Mouse (Mus musculus) intestine, embryonic 14.5 days (tissue): ENCODE data around the gene Xntrpc. TPM values are rescaled to one million over a fixed set of nuclear protein-coding genes. Genes with fewer than 3 reads are reported as not detected.

Source experiments
- ATAC-seq: fragments of 200-750 bp; cut with Nextera tagmentation; replicated peaks from 2 replicates; pipeline ENCODE4 v1.8.0; 2017; ENCODE audit warnings: low read depth, moderate number of reproducible peaks, moderate TSS enrichment, moderate library complexity; ENCODE audit not compliant: low FRiP score, low TSS enrichment
- DNase-seq: peaks from one replicate; pipeline ENCODE4 v3.0.0-alpha.2; 2018; ENCODE audit warnings: low spot score
- H3K27ac ChIP-seq: fragments of 300-500 bp; sonication (generic); 2 replicates; pipeline ENCODE4 v1.5.1; 2014; ENCODE audit warnings: low read depth, mild to moderate bottlenecking, control low read depth
- H3K27me3 ChIP-seq: fragments of 300-500 bp; sonication (generic); replicated peaks from 2 replicates; pipeline ENCODE4 v1.6.1; 2014; ENCODE audit warnings: low read length, control low read depth; ENCODE audit not compliant: control insufficient read depth, insufficient read depth
- H3K36me3 ChIP-seq: fragments of 300-500 bp; sonication (generic); 2 replicates; pipeline ENCODE4 v1.6.1; 2014; ENCODE audit warnings: low read length, control low read depth; ENCODE audit not compliant: control insufficient read depth, insufficient read depth
- H3K4me1 ChIP-seq: fragments of 300-500 bp; sonication (generic); replicated peaks from 2 replicates; pipeline ENCODE4 v1.6.1; 2014; ENCODE audit warnings: low read length, control low read depth, mixed read lengths; ENCODE audit not compliant: control insufficient read depth, insufficient read depth
- H3K4me2 ChIP-seq: fragments of 300-500 bp; sonication (generic); 2 replicates; pipeline ENCODE4 v1.6.1; 2014; ENCODE audit warnings: low read length
- H3K4me3 ChIP-seq: fragments of 300-500 bp; sonication (generic); 2 replicates; pipeline ENCODE4 v1.5.1; 2014; ENCODE audit warnings: low read depth, low read length, control low read depth, mixed read lengths
- H3K9ac ChIP-seq: fragments of 300-500 bp; sonication (generic); 2 replicates; pipeline ENCODE4 v1.6.1; 2014; ENCODE audit warnings: mild to moderate bottlenecking, low read length
- H3K9me3 ChIP-seq: fragments of 300-500 bp; sonication (generic); 2 replicates; pipeline ENCODE4 v1.6.1; 2016; ENCODE audit warnings: low read length, control low read depth; ENCODE audit not compliant: control insufficient read depth
- WGBS: fragments of 180-500 bp; shearing (Covaris S2); extraction: QIAGEN DNeasy Blood & Tissue Kit; methylation state at CpG from one replicate; pipeline ENCODE4 v1.1.7; 2014; 5-methylcytosine and 5-hydroxymethylcytosine counted together
- polyA plus RNA-seq: library from polyadenylated mRNA; unstranded; fragments of >200 nt; fragmentation: Nextera tagmentation; extraction: Ambion mirVana; gene quantifications from 2 replicates; pipeline ENCODE4 v1.2.1, GENCODE M21; 2014

Gene Xntrpc
- polyA plus RNA-seq, 1 experiment from 2014 or later: 1.1 TPM

DNA sequence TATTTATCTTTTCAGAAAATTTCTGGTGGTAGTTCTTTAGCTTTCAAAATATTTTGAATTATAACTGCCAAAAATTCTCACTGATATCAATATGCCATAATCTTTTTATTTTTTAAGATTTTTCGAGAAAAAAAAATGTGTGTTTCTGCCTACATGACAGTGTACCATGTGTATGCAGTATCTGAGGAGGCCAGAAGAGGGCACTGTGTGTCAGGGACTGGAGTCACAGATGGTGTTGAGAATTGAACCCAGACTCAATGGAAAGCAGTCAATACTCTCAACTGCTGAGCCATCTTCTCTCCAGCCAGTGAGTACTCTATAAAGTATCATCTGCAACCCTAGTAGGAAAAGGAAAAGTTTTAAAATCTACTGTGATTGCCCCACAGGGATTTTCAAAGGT, 72.0 kb downstream of the Xntrpc start:
- H3K4me3 ChIP-seq: no peak overlapping the region
- H3K9me3 ChIP-seq: no peaks in the 10 kb centered on the region
- H3K4me2 ChIP-seq: no peak overlapping the region
- no peaks in the 10 kb centered on the region for H3K27me3 ChIP-seq
- no peaks in the 10 kb centered on the region for H3K4me1 ChIP-seq
- 91% methylated on average over 1 of the region's 1 CpGs for WGBS
- H3K9ac ChIP-seq: no peak overlapping the region
- ATAC-seq (no peak), DNase-seq (no peak)
- H3K36me3 ChIP-seq: peaks cover 93% of the 10 kb centered on the region
- no peak overlapping the region for H3K27ac ChIP-seq

DNA sequence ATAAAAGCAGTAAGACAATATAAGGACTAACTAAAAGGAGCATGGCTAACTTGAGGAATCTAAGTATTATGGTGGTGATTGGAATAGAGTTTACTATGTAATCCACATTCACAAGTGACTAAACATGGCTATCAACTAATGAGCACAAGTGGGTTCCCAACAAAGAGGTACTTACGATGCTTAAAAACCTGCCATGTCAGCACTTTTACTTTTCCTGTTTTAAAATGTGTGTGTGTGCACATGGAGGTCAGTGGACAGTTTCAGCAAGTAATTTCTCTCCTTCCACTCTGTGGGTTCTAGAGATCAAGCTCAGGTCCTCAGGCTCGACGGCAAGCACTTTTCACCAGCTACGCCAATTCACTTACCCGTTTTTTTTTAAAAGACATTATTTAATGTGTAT, 72.4 kb downstream of the Xntrpc start:
- Histone ChIP-seq H3K9me3 (no peaks in the 10 kb centered on the region), H3K4me2 (no peak overlapping the region), H3K4me3 (no peak overlapping the region), H3K9ac (no peak overlapping the region), H3K36me3 (peaks cover 92% of the 10 kb centered on the region), H3K27ac (no peak overlapping the region), H3K27me3 (no peaks in the 10 kb centered on the region), H3K4me1 (no peaks in the 10 kb centered on the region)
- ATAC-seq (no peak), DNase-seq (peak; percentile 42)
- 96% methylated on average over 5 of the region's 5 CpGs for WGBS

Other genes starting within 250 kb of the Xntrpc start
- gene Phox2a, start 247.4 kb upstream of the Xntrpc start, polyA plus RNA-seq: 6.9 and 7.5 TPM in 2 replicates
- 24.8 and 27.2 TPM in 2 replicates for gene Inppl1, start 227.5 kb upstream of the Xntrpc start, polyA plus RNA-seq
- gene Folr2, start 208.5 kb upstream of the Xntrpc start, polyA plus RNA-seq: 2.1 and 2.5 TPM in 2 replicates
- 71.3 and 76.3 TPM in 2 replicates for gene Anapc15, start 202.0 kb upstream of the Xntrpc start, polyA plus RNA-seq
- 76.1 and 79.2 TPM in 2 replicates for gene Folr1, start 194.9 kb upstream of the Xntrpc start, polyA plus RNA-seq
- gene Lamtor1, start 159.8 kb upstream of the Xntrpc start, polyA plus RNA-seq: 153 and 167 TPM in 2 replicates
- 0.44 and 0.97 TPM in 2 replicates for gene Tomt, start 159.4 kb upstream of the Xntrpc start, polyA plus RNA-seq
- gene Lrrc51, start 131.8 kb upstream of the Xntrpc start, polyA plus RNA-seq: 6.8 and 10.1 TPM in 2 replicates
- 99.6 and 101 TPM in 2 replicates for gene Numa1, start 131.6 kb upstream of the Xntrpc start, polyA plus RNA-seq
- gene Il18bp, start 47.0 kb upstream of the Xntrpc start, polyA plus RNA-seq: 2.7 and 2.8 TPM in 2 replicates
- gene Rnf121, start 244 bp upstream of the Xntrpc start, polyA plus RNA-seq: 29.3 and 31.7 TPM in 2 replicates
- 22.7 and 25.8 TPM in 2 replicates for gene Xndc1, start 202 bp upstream of the Xntrpc start, polyA plus RNA-seq
- gene Trpc2, start 17.4 kb downstream of the Xntrpc start, polyA plus RNA-seq: not detected in 2 replicates
- gene Art1, start 36.0 kb downstream of the Xntrpc start, polyA plus RNA-seq: 0.49 and 0.90 TPM in 2 replicates
- 0.46 and 0.67 TPM in 2 replicates for gene Art5, start 43.8 kb downstream of the Xntrpc start, polyA plus RNA-seq
- gene Chrna10, start 51.1 kb downstream of the Xntrpc start, polyA plus RNA-seq: not detected in 2 replicates
- gene Nup98, start 144.5 kb downstream of the Xntrpc start, polyA plus RNA-seq: 46.6 and 52.1 TPM in 2 replicates
- 88.9 and 92.6 TPM in 2 replicates for gene Pgap2, start 144.5 kb downstream of the Xntrpc start, polyA plus RNA-seq
- gene Rhog, start 190.3 kb downstream of the Xntrpc start, polyA plus RNA-seq: 63.7 and 65.0 TPM in 2 replicates
- 22.4 and 23.6 TPM in 2 replicates for gene Stim1, start 202.1 kb downstream of the Xntrpc start, polyA plus RNA-seq